Mouse (Mus musculus) MEL (cell line): Measurements from ENCODE around the gene Nudc. TPM values are rescaled to one million over a fixed set of nuclear protein-coding genes. Genes with fewer than 3 reads are reported as not detected.

Experiments used
- DNase-seq: peaks from one replicate; pipeline ENCODE4 v3.0.0; 2011; ENCODE audit warnings: low read depth, low spot score
- H3K27ac ChIP-seq: 2 replicates; pipeline ENCODE4 v1.5.1; 2012; ENCODE audit warnings: low read depth, mild to moderate bottlenecking, control low read depth, low read length, moderate library complexity; ENCODE audit not compliant: control insufficient read depth
- H3K27me3 ChIP-seq, 2 experiments: fragments of 150-350 bp in 1 of 2; sonication (generic) in 1 of 2; 2 replicates each; pipeline ENCODE4 v1.6.1; 2012; ENCODE audit warnings: low read length in 2 of 2, mild to moderate bottlenecking in 2 of 2, improper control_type of control experiment in 1 of 2, moderate library complexity in 1 of 2; ENCODE audit not compliant: insufficient read depth in 2 of 2, control insufficient read depth in 1 of 2
- H3K36me3 ChIP-seq, 2 experiments: 2 replicates each; pipeline ENCODE4 v1.6.1; 2012 to 2014; ENCODE audit warnings: low read length in 2 of 2, improper control_type of control experiment in 1 of 2, inconsistent platforms in 1 of 2, mild to moderate bottlenecking in 1 of 2; ENCODE audit not compliant: insufficient read depth in 2 of 2, control insufficient read depth in 1 of 2
- H3K4me1 ChIP-seq, 2 experiments: fragments of 150-350 bp in 1 of 2; sonication (generic) in 1 of 2; 2 replicates each; pipeline ENCODE4 v1.6.1; 2012; ENCODE audit warnings: low read length in 2 of 2, improper control_type of control experiment in 1 of 2, mild to moderate bottlenecking in 1 of 2; ENCODE audit not compliant: insufficient read depth in 2 of 2, control insufficient read depth in 1 of 2
- H3K4me3 ChIP-seq, 2 experiments: fragments of 150-350 bp in 1 of 2; sonication (generic) in 1 of 2; 2 replicates each; pipeline ENCODE4 v1.5.1; 2012; ENCODE audit warnings: low read depth in 2 of 2, low read length in 2 of 2, mild to moderate bottlenecking in 2 of 2, moderate library complexity in 2 of 2, control low read depth in 1 of 2, improper control_type of control experiment in 1 of 2; ENCODE audit not compliant: control insufficient read depth in 1 of 2, insufficient read depth in 1 of 2
- H3K79me2 ChIP-seq: 2 replicates; pipeline ENCODE4 v1.6.1; 2012; ENCODE audit warnings: mild to moderate bottlenecking, low read length, moderate library complexity; ENCODE audit not compliant: control insufficient read depth, poor library complexity, insufficient read depth
- H3K9ac ChIP-seq: 2 replicates; pipeline ENCODE4 v1.6.1; 2012; ENCODE audit warnings: low read depth, mild to moderate bottlenecking, control low read depth, low read length, moderate library complexity; ENCODE audit not compliant: control insufficient read depth, poor library complexity, severe bottlenecking
- H3K9me3 ChIP-seq: fragments of 150-350 bp; sonication (generic); replicated peaks from 2 replicates; pipeline ENCODE4 v1.6.1; 2012; ENCODE audit warnings: mild to moderate bottlenecking, low read length, improper control_type of control experiment, moderate library complexity; ENCODE audit not compliant: insufficient read depth
- CTCF ChIP-seq, 3 experiments: IDR thresholded peaks in 2 of 3; conservative IDR thresholded peaks in 1 of 3; 2 replicates each; pipeline ENCODE4 v1.5.1; 2011 to 2012; ENCODE audit warnings: low read length in 3 of 3, low read depth in 2 of 3, mild to moderate bottlenecking in 2 of 3, improper control_type of control experiment in 1 of 3, inconsistent platforms in 1 of 3, mixed read lengths in 1 of 3, moderate library complexity in 1 of 3; ENCODE audit not compliant: control insufficient read depth in 1 of 3, insufficient read depth in 1 of 3, poor library complexity in 1 of 3, severe bottlenecking in 1 of 3
- E2F4 ChIP-seq: IDR thresholded peaks from 2 replicates; pipeline ENCODE4 v1.6.1; 2011; ENCODE audit warnings: low read depth, low read length, improper control_type of control experiment, borderline replicate concordance
- HCFC1 ChIP-seq: IDR thresholded peaks from 2 replicates; pipeline ENCODE4 v1.6.1; 2012; ENCODE audit warnings: low read depth, mild to moderate bottlenecking, inconsistent platforms, low read length, improper control_type of control experiment, moderate library complexity
- KAT2A ChIP-seq: conservative IDR thresholded peaks from 2 replicates; pipeline ENCODE4 v1.6.1; 2012; ENCODE audit warnings: low read depth, low read length, improper control_type of control experiment, inconsistent platforms
- MAX ChIP-seq: IDR thresholded peaks from 2 replicates; pipeline ENCODE4 v1.6.1; 2011; ENCODE audit warnings: low read length, improper control_type of control experiment
- MAZ ChIP-seq: IDR thresholded peaks from 2 replicates; pipeline ENCODE4 v1.6.1; 2012; ENCODE audit warnings: low read depth, mild to moderate bottlenecking, inconsistent platforms, low read length, improper control_type of control experiment
- MEF2A ChIP-seq: IDR thresholded peaks from 2 replicates; pipeline ENCODE4 v1.6.1; 2014; ENCODE audit warnings: low read depth, mild to moderate bottlenecking, inconsistent platforms, low read length, improper control_type of control experiment; ENCODE audit not compliant: poor library complexity, insufficient replicate concordance, severe bottlenecking; ENCODE audit errors: extremely low read depth
- MYB ChIP-seq: IDR thresholded peaks from 2 replicates; pipeline ENCODE4 v1.6.1; 2011; ENCODE audit warnings: mild to moderate bottlenecking, low read depth, low read length, improper control_type of control experiment
- MYC ChIP-seq: IDR thresholded peaks from 2 replicates; pipeline ENCODE4 v1.6.1; 2011; ENCODE audit warnings: low read depth, mild to moderate bottlenecking, low read length, improper control_type of control experiment, moderate library complexity
- NRF1 ChIP-seq: IDR thresholded peaks from 2 replicates; pipeline ENCODE4 v1.6.1; 2014; ENCODE audit warnings: low read depth, mild to moderate bottlenecking, inconsistent platforms, low read length, improper control_type of control experiment, moderate library complexity; ENCODE audit not compliant: poor library complexity, insufficient read depth, severe bottlenecking
- POLR2AphosphoS2 ChIP-seq: IDR thresholded peaks from 2 replicates; pipeline ENCODE4 v1.6.1; 2011; ENCODE audit warnings: low read length, improper control_type of control experiment
- RAD21 ChIP-seq: IDR thresholded peaks from 2 replicates; pipeline ENCODE4 v1.6.1; 2011; ENCODE audit warnings: mild to moderate bottlenecking, low read depth, low read length, improper control_type of control experiment
- RCOR1 ChIP-seq: IDR thresholded peaks from 2 replicates; pipeline ENCODE4 v1.6.1; 2012; ENCODE audit warnings: low read depth, mild to moderate bottlenecking, inconsistent platforms, low read length, improper control_type of control experiment
- TAL1 ChIP-seq: IDR thresholded peaks from 2 replicates; pipeline ENCODE4 v1.6.1; 2012; ENCODE audit warnings: mild to moderate bottlenecking, inconsistent platforms, low read length, moderate library complexity, mixed read lengths
- TBP ChIP-seq: IDR thresholded peaks from 2 replicates; pipeline ENCODE4 v1.8.0; 2011; ENCODE audit warnings: low read depth, low read length, improper control_type of control experiment
- TCF12 ChIP-seq: IDR thresholded peaks from 2 replicates; pipeline ENCODE4 v1.6.1; 2014; ENCODE audit warnings: low read depth, mild to moderate bottlenecking, inconsistent platforms, low read length, improper control_type of control experiment, moderate library complexity
- USF1 ChIP-seq: IDR thresholded peaks from 2 replicates; pipeline ENCODE4 v1.6.1; 2014; ENCODE audit warnings: low read depth, mild to moderate bottlenecking, inconsistent platforms, low read length, improper control_type of control experiment, moderate library complexity
- ZKSCAN1 ChIP-seq: IDR thresholded peaks from 2 replicates; pipeline ENCODE4 v1.6.1; 2012; ENCODE audit warnings: low read depth, mild to moderate bottlenecking, inconsistent platforms, low read length, improper control_type of control experiment, moderate library complexity
- ZMIZ1 ChIP-seq: IDR thresholded peaks from 2 replicates; pipeline ENCODE4 v1.6.1; 2012; ENCODE audit warnings: low read depth, mild to moderate bottlenecking, inconsistent platforms, low read length, improper control_type of control experiment, moderate library complexity
- ZNF384 ChIP-seq: IDR thresholded peaks from 2 replicates; pipeline ENCODE4 v1.6.1; 2012; ENCODE audit warnings: low read depth, mild to moderate bottlenecking, inconsistent platforms, low read length, improper control_type of control experiment
- polyA plus RNA-seq, 2 experiments: library from polyadenylated mRNA; stranded (reverse) in 1 of 2; unstranded in 1 of 2; fragments of >175 nt in 1 of 2; fragments of >200 nt in 1 of 2; gene quantifications; 2 replicates each; pipeline versions ENCODE4 v1.2.1 to v1.2.4; 2012; ENCODE audit warnings: low replicate concordance in 2 of 2, low read depth in 1 of 2; ENCODE audit not compliant: insufficient read length in 2 of 2, insufficient read depth in 1 of 2, missing spikeins in 1 of 2
- total RNA-seq: library from RNA; depleted of rRNA; stranded (reverse); fragments of 300-350 nt; gene quantifications from 2 replicates; pipeline ENCODE4 v1.2.3, GENCODE M21; 2012

Gene Nudc
- total and polyA plus RNA-seq, 3 experiments, result 516 to 732 TPM; not detected in 1

DNA sequence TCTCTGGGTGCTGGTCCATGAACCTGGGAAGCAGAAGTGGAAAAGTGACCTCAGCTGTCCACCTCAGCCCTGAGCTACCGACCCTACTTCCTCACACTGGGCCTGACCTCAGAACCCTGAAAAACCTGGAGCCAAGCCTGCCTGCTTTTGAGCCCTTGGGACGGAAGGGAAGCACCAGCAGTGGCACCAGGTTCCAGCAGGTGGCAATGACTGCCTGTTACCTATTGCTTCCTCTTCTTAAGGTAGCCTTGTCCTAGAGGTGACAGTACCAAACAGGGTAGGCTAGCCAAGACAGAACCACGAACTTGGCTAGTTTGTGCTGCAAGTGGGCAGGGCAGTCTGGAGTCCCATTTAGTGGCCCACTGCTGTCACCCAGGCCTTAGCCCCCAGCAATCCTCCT, 13.0 kb downstream of the Nudc start:
- Histone ChIP-seq H3K9ac (no peak overlapping the region), H3K4me1 (no peaks in the 10 kb centered on the region), H3K27me3 (no peaks in the 10 kb centered on the region), H3K9me3 (no peaks in the 10 kb centered on the region), H3K27ac (no peak overlapping the region), H3K36me3 (peaks cover 0 to 4% of the 10 kb centered on the region in 2 experiments; a peak in 1 of 4 replicates), H3K4me3 (no peak overlapping the region), H3K79me2 (no peaks in the 10 kb centered on the region)
- no peak for TF ChIP-seq ZKSCAN1
- TF ChIP-seq CTCF (IDR thresholded peaks at IDR 0.05 in 2 of 3, conservative IDR thresholded peaks at IDR 0.05 in 1 of 3; ENCODE audit: control insufficient read depth in 1 of 3, insufficient read depth in 1 of 3, low read depth in 2 of 3, low read length in 3 of 3, poor library complexity in 1 of 3, severe bottlenecking in 1 of 3), result peak in 1 of 3 experiments; percentile 7; a peak in 1 of 6 replicates
- DNase-seq, result no peak

DNA sequence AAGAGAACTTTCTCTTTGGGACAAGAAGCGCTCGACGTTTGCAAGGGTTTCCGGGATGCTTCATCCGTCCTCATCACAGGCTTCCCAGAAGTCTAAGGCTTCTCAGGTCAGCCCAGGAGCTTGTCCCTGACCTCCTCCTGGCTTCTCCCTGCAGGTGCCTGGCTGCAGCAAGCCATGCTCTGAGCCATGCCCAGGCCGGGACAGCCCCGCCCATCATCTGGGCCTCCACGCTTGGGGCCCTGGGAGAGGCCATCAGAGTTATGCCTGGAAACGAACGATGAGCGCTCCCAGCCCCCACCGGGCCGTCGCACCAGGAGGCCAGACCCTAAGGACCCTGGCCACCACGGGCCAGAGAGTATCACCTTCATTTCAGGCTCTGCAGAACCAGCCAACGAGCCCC, 18.0 kb downstream of the Nudc start:
- no peaks in the 10 kb centered on the region; a peak in 1 of 4 replicates for H3K36me3 ChIP-seq

DNA sequence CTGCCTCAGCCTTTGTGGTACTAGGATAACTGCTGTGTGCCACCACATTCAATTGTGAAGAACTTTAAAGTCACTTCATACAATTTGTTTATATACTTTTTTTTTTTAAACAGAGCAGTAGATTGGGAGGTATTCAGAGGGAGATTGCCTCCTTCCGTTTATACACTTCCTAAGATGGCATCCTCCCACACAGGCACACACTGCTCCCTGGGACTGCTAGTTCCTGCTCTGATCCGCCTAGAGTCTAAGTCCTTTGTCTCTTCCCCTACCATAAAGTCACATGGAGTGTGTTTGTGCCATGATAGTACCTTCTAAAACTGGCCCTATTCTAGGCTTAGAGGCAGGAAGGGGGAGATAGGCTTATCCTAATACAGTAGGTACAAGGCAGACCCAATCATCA, 24.3 kb downstream of the Nudc start:
- H3K27me3 ChIP-seq, result no peaks in the 10 kb centered on the region
- no peaks in the 10 kb centered on the region for H3K79me2 ChIP-seq
- DNase-seq, result no peak
- no peak for TF ChIP-seq CTCF (IDR thresholded peaks at IDR 0.05 in 2 of 3, conservative IDR thresholded peaks at IDR 0.05 in 1 of 3; ENCODE audit: control insufficient read depth in 1 of 3, insufficient read depth in 1 of 3, low read depth in 2 of 3, low read length in 3 of 3, poor library complexity in 1 of 3, severe bottlenecking in 1 of 3)
- no peak for TF ChIP-seq MAX
- TF ChIP-seq ZNF384, result no peak
- TF ChIP-seq USF1, result no peak
- TF ChIP-seq E2F4, result no peak
- TF ChIP-seq, all 39 proteins: peak for 0
- H3K9ac ChIP-seq, result no peak overlapping the region
- no peak overlapping the region for H3K27ac ChIP-seq
- H3K36me3 ChIP-seq, result no peaks in the 10 kb centered on the region
- no peaks in the 10 kb centered on the region for H3K9me3 ChIP-seq
- H3K4me3 ChIP-seq, result no peak overlapping the region
- H3K4me1 ChIP-seq, result no peaks in the 10 kb centered on the region

More for the DNA sequence above, 18.0 kb downstream of the Nudc start:
- Histone ChIP-seq H3K27ac (no peak overlapping the region), H3K4me1 (no peaks in the 10 kb centered on the region), H3K9ac (no peak overlapping the region), H3K79me2 (no peaks in the 10 kb centered on the region), H3K27me3 (no peaks in the 10 kb centered on the region), H3K9me3 (no peaks in the 10 kb centered on the region), H3K4me3 (no peak overlapping the region)
- TF ChIP-seq E2F4 (no peak), MAZ (no peak), MYC (no peak)
- DNase-seq, result no peak

DNA sequence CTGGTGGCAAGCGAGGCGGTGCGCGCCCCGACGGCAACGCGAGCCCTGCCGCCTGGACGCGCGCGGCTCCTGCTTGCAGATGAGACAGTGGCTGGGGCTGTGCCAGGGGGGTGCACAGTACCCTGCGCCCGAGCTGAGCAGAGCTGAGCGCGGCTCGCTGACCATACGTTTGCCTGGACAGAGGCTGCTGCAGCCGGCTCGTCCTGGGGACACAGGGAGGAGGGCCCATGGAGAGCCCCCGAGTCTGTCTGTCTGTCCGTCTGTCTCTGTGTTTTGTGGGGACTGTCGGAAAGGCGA, 26.5 kb downstream of the Nudc start:
- Histone ChIP-seq H3K27me3 (no peaks in the 10 kb centered on the region), H3K27ac (no peak overlapping the region), H3K4me1 (no peaks in the 10 kb centered on the region), H3K79me2 (no peaks in the 10 kb centered on the region), H3K36me3 (no peaks in the 10 kb centered on the region), H3K4me3 (no peak overlapping the region), H3K9me3 (no peaks in the 10 kb centered on the region), H3K9ac (no peak overlapping the region)
- TF ChIP-seq ZMIZ1, result no peak
- TF ChIP-seq CTCF (IDR thresholded peaks at IDR 0.05 in 2 of 3, conservative IDR thresholded peaks at IDR 0.05 in 1 of 3; ENCODE audit: control insufficient read depth in 1 of 3, insufficient read depth in 1 of 3, low read depth in 2 of 3, low read length in 3 of 3, poor library complexity in 1 of 3, severe bottlenecking in 1 of 3), result no peak
- no peak for TF ChIP-seq KAT2A
- TF ChIP-seq TBP, result no peak
- no peak for TF ChIP-seq RCOR1
- no peak for TF ChIP-seq NRF1
- no peak for TF ChIP-seq TAL1
- TF ChIP-seq MYB, result no peak
- no peak for TF ChIP-seq RAD21
- TF ChIP-seq MEF2A, result no peak
- TF ChIP-seq POLR2AphosphoS2, result no peak
- no peak for TF ChIP-seq TCF12
- no peak for TF ChIP-seq HCFC1
- DNase-seq, result no peak
